Mouse (Mus musculus) lung, adult 2 months (tissue): ENCODE measurements around the gene Grik1. TPM values are rescaled to one million over a fixed set of nuclear protein-coding genes. Genes with fewer than 3 reads are reported as not detected.

Experiments used
- DNase-seq: peaks from one replicate; pipeline ENCODE4 v3.0.0; 2022
- H3K4me1 ChIP-seq: fragments of 200-500 bp; 2 replicates; pipeline ENCODE4 v1.6.1; 2011; ENCODE audit warnings: low read length; ENCODE audit not compliant: control insufficient read depth, insufficient read depth
- H3K4me3 ChIP-seq: fragments of 200-500 bp; replicated peaks from 2 replicates; pipeline ENCODE3; 2011; ENCODE audit warnings: low read depth, mild to moderate bottlenecking, control low read depth, low read length; ENCODE audit errors: extremely low read depth
- CTCF ChIP-seq: fragments of 200-500 bp; IDR thresholded peaks from 2 replicates; pipeline ENCODE4 v1.5.1; 2011; ENCODE audit warnings: mild to moderate bottlenecking, low read length, control low read depth; ENCODE audit not compliant: insufficient read depth
- POLR2A ChIP-seq: fragments of 200-500 bp; IDR thresholded peaks from 2 replicates; pipeline ENCODE4 v1.6.1; 2011; ENCODE audit warnings: low read depth, mild to moderate bottlenecking, control low read depth, low read length, borderline replicate concordance; ENCODE audit errors: extremely low read depth
- WGBS: fragments of 180-500 bp; shearing (Covaris S2); methylation state at CpG from one replicate; pipeline ENCODE4 v1.1.7; 2018; 5-methylcytosine and 5-hydroxymethylcytosine counted together
- polyA plus RNA-seq: library from polyadenylated mRNA; depleted of rRNA; stranded (reverse); fragments of >200 nt; gene quantifications from 2 replicates; pipeline ENCODE4 v1.2.3, GENCODE M21; 2012; rRNA removed

Gene Grik1
- polyA plus RNA-seq, 1 experiment: 0.04 TPM

- 89% methylated on average over 3 of the region's 3 CpGs for WGBS
- DNase-seq: no peak
- TF ChIP-seq POLR2A: no peak
- no peak for TF ChIP-seq CTCF
- Histone ChIP-seq H3K4me3 (no peak overlapping the region), H3K4me1 (no peaks in the 10 kb centered on the region)
These were observed 436.5 kb downstream of the Grik1 start for GRCm38 (mm10) chr16:87853451-87854085.

GRCm38 (mm10) chr16:87851550-87851949 is 438.5 kb downstream of the Grik1 start:
- H3K4me3 ChIP-seq: no peak overlapping the region
- TF ChIP-seq CTCF (no peak), POLR2A (no peak)
- DNase-seq: no peak
- H3K4me1 ChIP-seq: no peaks in the 10 kb centered on the region
- 66% methylated on average over 2 of the region's 2 CpGs for WGBS

GRCm38 (mm10) chr16:87848799-87849198 is 441.3 kb downstream of the Grik1 start:
- Histone ChIP-seq H3K4me1 (no peaks in the 10 kb centered on the region), H3K4me3 (no peak overlapping the region)
- DNase-seq: no peak
- WGBS: 77% methylated on average over 3 of the region's 3 CpGs
- no peak for TF ChIP-seq POLR2A
- TF ChIP-seq CTCF: no peak

Other genes with a start within 250 kb of the Grik1 start
- gene Cldn17, start 216.7 kb upstream of the Grik1 start, polyA plus RNA-seq: 8.6 TPM in 1 of 2 replicates, not detected in the other